Mouse (Mus musculus) embryonic fibroblast, embryonic 13.5 days (primary cell): ENCODE measurements around the gene Pde7b.

Experiments used
- CTCF ChIP-seq: IDR thresholded peaks from 2 replicates; pipeline ENCODE4 v1.5.1; 2011; ENCODE audit warnings: mild to moderate bottlenecking, control low read depth, low read length, moderate library complexity, borderline replicate concordance; ENCODE audit not compliant: insufficient read depth
- POLR2A ChIP-seq: IDR thresholded peaks from 2 replicates; pipeline ENCODE4 v1.6.1; 2011; ENCODE audit warnings: low read depth, mild to moderate bottlenecking, control low read depth, low read length, moderate library complexity

- peak; percentile 74 for TF ChIP-seq CTCF
- TF ChIP-seq POLR2A = no peak
Observed at GRCm38 (mm10) chr10:20405471-20405870, 319.4 kb downstream of the Pde7b start.
